Mouse (Mus musculus) left cerebral cortex, postnatal 14 days (tissue): ENCODE measurements around the gene B4galt4. TPM values are rescaled to one million over a fixed set of nuclear protein-coding genes. Genes with fewer than 3 reads are reported as not detected.
"Not testable (repeated sequence)": the region's sequence is repeated elsewhere in the genome, so short reads cannot be mapped to it uniquely, and the experiment has no call there.

Source experiments
- DNase-seq, 2 experiments: peaks; one replicate each; pipeline ENCODE4 v3.0.0; 2021 to 2022; ENCODE audit warnings: low spot score in 2 of 2, mixed read lengths in 1 of 2
- intact Hi-C: fragments of 180-260 bp; cut with DNase I; formaldehyde crosslinking; loops from one replicate; pipeline ENCODE4 v1.15.1; 2025
- long read RNA-seq, 2 experiments: library from polyadenylated mRNA; stranded (forward); transcript quantifications; one replicate each; pipeline ENCODE4 v2.0.0; 2021
- total RNA-seq, 2 experiments: library from RNA; stranded (reverse); gene quantifications; 2 replicates each; pipeline ENCODE4 v1.2.3; 2021

B4galt4 gene
- total RNA-seq, result 10 to 100 TPM; 20.6 to 23.5 TPM
- long read RNA-seq, experiment 1, transcript B4galt4-201 (7 exons, 2,304 nt), result major isoform, 17 of 34 reads
- long read RNA-seq, experiment 1, transcript B4galt4-205 (7 exons, 2,168 nt), result minor isoform, 7 of 34 reads
- long read RNA-seq, experiment 1, partial matches to known transcripts, result 3 of 34 reads
- long read RNA-seq, experiment 1, other reads (novel, unspliced or antisense), result 3 of 34 reads
- long read RNA-seq, experiment 2, transcript B4galt4-201 (7 exons, 2,304 nt), result major isoform, 12 of 23 reads
- long read RNA-seq, experiment 2, partial matches to known transcripts, result 1 of 23 reads
- long read RNA-seq, experiment 2, other reads (novel, unspliced or antisense), result 4 of 23 reads

- peak; percentile 75 to 82 for DNase-seq
- intact Hi-C loops, result loop anchor here (10.0 kb wide), 2 partner anchors 73 to 303 kb away; no protein-coding TSS in a partner anchor
Measured at GRCm38 (mm10) chr16:38742113-38742658, at the start of gene B4galt4. Gene B4galt4 (plus strand): TSS chr16:38742264.

- intact Hi-C loops, result no loop called here
- DNase-seq, result no peak
Measured at GRCm38 (mm10) chr16:38694906-38695540, 47.0 kb upstream of the B4galt4 start.

GRCm38 (mm10) chr16:38695557-38695956 lies 46.5 kb upstream of the B4galt4 start:
- no peak for DNase-seq
- intact Hi-C loops, result no loop called here

- intact Hi-C loops, result no loop called here
- DNase-seq, result no peak
Measured at GRCm38 (mm10) chr16:38697611-38698010, 44.5 kb upstream of the B4galt4 start.

GRCm38 (mm10) chr16:38700392-38701162 lies 41.5 kb upstream of the B4galt4 start:
- no peak for DNase-seq
- intact Hi-C loops, result no loop called here

GRCm38 (mm10) chr16:38701492-38702185 lies 40.4 kb upstream of the B4galt4 start:
- DNase-seq, result no peak
- intact Hi-C loops, result no loop called here

- no peak for DNase-seq
- intact Hi-C loops, result no loop called here
Measured at GRCm38 (mm10) chr16:38702316-38702715, 39.7 kb upstream of the B4galt4 start.

GRCm38 (mm10) chr16:38703501-38703900 lies 38.6 kb upstream of the B4galt4 start:
- intact Hi-C loops, result no loop called here
- no peak for DNase-seq

- no peak for DNase-seq
- intact Hi-C loops, result no loop called here
Measured at GRCm38 (mm10) chr16:38705531-38706281, 36.4 kb upstream of the B4galt4 start.

- DNase-seq, result no peak
- intact Hi-C loops, result no loop called here
Measured at GRCm38 (mm10) chr16:38706782-38707181, 35.3 kb upstream of the B4galt4 start.

- intact Hi-C loops, result no loop called here
- no peak for DNase-seq
Measured at GRCm38 (mm10) chr16:38708962-38709520, 33.0 kb upstream of the B4galt4 start.

- no peak for DNase-seq
- intact Hi-C loops, result no loop called here
Measured at GRCm38 (mm10) chr16:38711245-38711644, 30.8 kb upstream of the B4galt4 start.

- DNase-seq, result no peak
- intact Hi-C loops, result no loop called here
Measured at GRCm38 (mm10) chr16:38712105-38712504, 30.0 kb upstream of the B4galt4 start.

GRCm38 (mm10) chr16:38712581-38713403 lies 29.3 kb upstream of the B4galt4 start, which contains the start of gene Arhgap31:
Gene Arhgap31 (minus strand): TSS chr16:38713274.
- intact Hi-C loops, result no loop called here
- DNase-seq, result peak; percentile 61

GRCm38 (mm10) chr16:38713404-38714258 lies 28.4 kb upstream of the B4galt4 start:
- no peak for DNase-seq
- intact Hi-C loops, result no loop called here

GRCm38 (mm10) chr16:38714259-38714526 lies 27.9 kb upstream of the B4galt4 start:
- intact Hi-C loops, DNase-seq: not testable (repeated sequence)

GRCm38 (mm10) chr16:38721377-38721776 lies 20.7 kb upstream of the B4galt4 start:
- DNase-seq, result no peak
- intact Hi-C loops, result loop anchor here (10.0 kb wide), 1 partner anchor 87 kb away; no protein-coding TSS in a partner anchor
